Mouse (Mus musculus) lung, postnatal 0 days (tissue): ENCODE measurements around the gene Aldh3b2.

Experiments used
- CTCF ChIP-seq: IDR thresholded peaks from 2 replicates; pipeline ENCODE4 v1.5.1; 2016; ENCODE audit warnings: antibody characterized with exemption, mild to moderate bottlenecking
- EP300 ChIP-seq: IDR thresholded peaks from 2 replicates; pipeline ENCODE4 v1.6.1; 2016; ENCODE audit warnings: antibody characterized with exemption, mild to moderate bottlenecking, control low read depth

DNA sequence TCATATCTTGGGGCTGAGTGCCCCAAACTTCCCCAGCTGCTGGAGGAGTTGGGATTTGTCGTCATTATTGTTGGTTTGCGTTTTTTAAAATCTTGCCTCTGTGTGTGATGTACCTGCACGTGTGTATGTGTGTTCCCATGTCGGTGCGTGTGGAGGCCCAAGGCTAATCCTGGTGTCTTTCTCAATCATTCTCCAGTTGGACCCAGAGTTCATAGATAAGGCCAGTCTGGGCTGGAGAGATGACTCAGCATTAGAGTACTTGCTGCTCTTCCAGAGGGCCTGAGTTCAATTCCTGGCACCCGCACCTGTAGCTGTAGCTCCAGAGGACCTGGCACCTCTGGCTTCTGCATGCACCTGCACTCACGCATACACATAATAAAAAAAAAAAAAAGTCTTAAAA lies 47.3 kb upstream of the Aldh3b2 start:
- TF ChIP-seq CTCF (no peak), EP300 (no peak)
